Mouse (Mus musculus) megakaryocyte progenitor cell, adult 5-6 weeks (primary cell): Measurements from ENCODE around the gene Sprr2k. TPM values are rescaled to one million over a fixed set of nuclear protein-coding genes. Genes with fewer than 3 reads are reported as not detected.
"Not testable (repeated sequence)": the region's sequence is repeated elsewhere in the genome, so short reads cannot be mapped to it uniquely, and the experiment has no call there.

Experiments used
- ATAC-seq: replicated peaks from 2 replicates; pipeline ENCODE4 v1.8.0; 2016; ENCODE audit warnings: mild to moderate bottlenecking, moderate TSS enrichment, inconsistent platforms; ENCODE audit not compliant: poor library complexity
- total RNA-seq, 2 experiments: library from RNA; stranded (forward) in 1 of 2; stranded (reverse) in 1 of 2; fragments of 157-497, 149-512 nt in 1 of 2; fragments of 200-1000 nt in 1 of 2; gene quantifications; 2 replicates each; pipeline versions ENCODE4 v1.2.3 to v1.2.4; 2015 to 2017

The Sprr2k gene
- total RNA-seq (2015): not detected in 2 replicates
- total RNA-seq (2017): not detected in 2 replicates

- ATAC-seq: no peak
Observed at GRCm38 (mm10) chr3:92432282-92432681, at the start of gene Sprr2k. Gene Sprr2k (plus strand): TSS chr3:92432582.

GRCm38 (mm10) chr3:92385385-92385784, 47.0 kb upstream of the Sprr2k start, which contains the start of gene Sprr2h:
Gene Sprr2h (plus strand): TSS chr3:92385685.
- ATAC-seq: no peak

GRCm38 (mm10) chr3:92394301-92394700, 38.1 kb upstream of the Sprr2k start:
- ATAC-seq: no peak

GRCm38 (mm10) chr3:92407691-92408090, 24.7 kb upstream of the Sprr2k start, which contains the start of gene Sprr2i:
Gene Sprr2i (plus strand): TSS chr3:92407991.
- no peak for ATAC-seq

- no peak for ATAC-seq
Observed at GRCm38 (mm10) chr3:92417782-92418181, 14.6 kb upstream of the Sprr2k start, which contains the start of gene Sprr2j-ps. Gene Sprr2j-ps (plus strand): TSS chr3:92418082.

GRCm38 (mm10) chr3:92429323-92429722, 3.1 kb upstream of the Sprr2k start, which contains the start of gene Gm9774:
Gene Gm9774 (minus strand): TSS chr3:92429423.
- ATAC-seq: no peak

GRCm38 (mm10) chr3:92438689-92439088, 6.3 kb downstream of the Sprr2k start, which contains the start of gene Sprr1b:
Gene Sprr1b (minus strand): TSS chr3:92438789.
- ATAC-seq: no peak

GRCm38 (mm10) chr3:92440177-92440576, 7.8 kb downstream of the Sprr2k start:
- ATAC-seq: no peak

- ATAC-seq: no peak
Observed at GRCm38 (mm10) chr3:92455151-92455550, 22.8 kb downstream of the Sprr2k start.

GRCm38 (mm10) chr3:92458620-92459019, 26.2 kb downstream of the Sprr2k start, which contains the start of gene Sprr3:
Gene Sprr3 (minus strand): TSS chr3:92458720.
- no peak for ATAC-seq

GRCm38 (mm10) chr3:92466576-92466975, 34.2 kb downstream of the Sprr2k start:
- ATAC-seq: no peak

- ATAC-seq: no peak
Observed at GRCm38 (mm10) chr3:92467424-92467823, 35.0 kb downstream of the Sprr2k start.

- ATAC-seq: no peak
Observed at GRCm38 (mm10) chr3:92470111-92470510, 37.7 kb downstream of the Sprr2k start.

- not testable (repeated sequence) for ATAC-seq
Observed at GRCm38 (mm10) chr3:92481249-92481648, 48.9 kb downstream of the Sprr2k start.

Other genes starting within 250 kb of the Sprr2k start
- gene Sprr2a1, start 216.8 kb upstream of the Sprr2k start, total RNA-seq (2015): not detected in 2 replicates
- not detected in 2 replicates for gene Sprr2a1, start 216.8 kb upstream of the Sprr2k start, total RNA-seq (2017)
- not detected in 2 replicates for gene Sprr2a2, start 216.7 kb upstream of the Sprr2k start, total RNA-seq (2015)
- not detected in 2 replicates for gene Sprr2a2, start 216.7 kb upstream of the Sprr2k start, total RNA-seq (2017)
- not detected in 2 replicates for gene Sprr2a3, start 147.2 kb upstream of the Sprr2k start, total RNA-seq (2015)
- gene Sprr2a3, start 147.2 kb upstream of the Sprr2k start, total RNA-seq (2017): not detected in 2 replicates
- not detected in 2 replicates for gene Sprr2b, start 116.0 kb upstream of the Sprr2k start, total RNA-seq (2015)
- not detected in 2 replicates for gene Sprr2b, start 116.0 kb upstream of the Sprr2k start, total RNA-seq (2017)
- not detected in 2 replicates for gene Sprr2d, start 93.4 kb upstream of the Sprr2k start, total RNA-seq (2015)
- not detected in 2 replicates for gene Sprr2d, start 93.4 kb upstream of the Sprr2k start, total RNA-seq (2017)
- gene Sprr2e, start 80.4 kb upstream of the Sprr2k start, total RNA-seq (2015): not detected in 2 replicates
- gene Sprr2e, start 80.4 kb upstream of the Sprr2k start, total RNA-seq (2017): not detected in 2 replicates
- gene Sprr2f, start 67.4 kb upstream of the Sprr2k start, total RNA-seq (2015): not detected in 2 replicates
- not detected in 2 replicates for gene Sprr2f, start 67.4 kb upstream of the Sprr2k start, total RNA-seq (2017)
- not detected in 2 replicates for gene Sprr2h, start 46.9 kb upstream of the Sprr2k start, total RNA-seq (2015)
- gene Sprr2h, start 46.9 kb upstream of the Sprr2k start, total RNA-seq (2017): not detected in 2 replicates
- not detected in 2 replicates for gene Sprr2i, start 24.6 kb upstream of the Sprr2k start, total RNA-seq (2015)
- gene Sprr2i, start 24.6 kb upstream of the Sprr2k start, total RNA-seq (2017): not detected in 2 replicates
- not detected in 2 replicates for gene Sprr2j-ps, start 14.5 kb upstream of the Sprr2k start, total RNA-seq (2015)
- gene Sprr2j-ps, start 14.5 kb upstream of the Sprr2k start, total RNA-seq (2017): not detected in 2 replicates
- 9.5 and 12.2 TPM in 2 replicates for gene Gm9774, start 3.2 kb upstream of the Sprr2k start, total RNA-seq (2015)
- gene Gm9774, start 3.2 kb upstream of the Sprr2k start, total RNA-seq (2017): 1.7 and 1.9 TPM in 2 replicates
- gene Sprr1b, start 6.2 kb downstream of the Sprr2k start, total RNA-seq (2015): not detected in 2 replicates
- gene Sprr1b, start 6.2 kb downstream of the Sprr2k start, total RNA-seq (2017): not detected in 2 replicates
- gene Sprr3, start 26.1 kb downstream of the Sprr2k start, total RNA-seq (2015): not detected in 2 replicates
- not detected in 2 replicates for gene Sprr3, start 26.1 kb downstream of the Sprr2k start, total RNA-seq (2017)
- gene Sprr1a, start 53.3 kb downstream of the Sprr2k start, total RNA-seq (2015): not detected in 2 replicates
- not detected in 2 replicates for gene Sprr1a, start 53.3 kb downstream of the Sprr2k start, total RNA-seq (2017)
- not detected in 2 replicates for gene Sprr4, start 67.9 kb downstream of the Sprr2k start, total RNA-seq (2015)
- gene Sprr4, start 67.9 kb downstream of the Sprr2k start, total RNA-seq (2017): not detected in 2 replicates
- gene 2310046K23Rik, start 101.9 kb downstream of the Sprr2k start, total RNA-seq (2015): not detected in 2 replicates
- not detected in 2 replicates for gene 2310046K23Rik, start 101.9 kb downstream of the Sprr2k start, total RNA-seq (2017)
- gene Ivl, start 141.2 kb downstream of the Sprr2k start, total RNA-seq (2015): 0.22 TPM in 1 of 2 replicates, not detected in the other
- gene Ivl, start 141.2 kb downstream of the Sprr2k start, total RNA-seq (2017): 0.27 TPM in 1 of 2 replicates, not detected in the other
- gene Smcp, start 156.4 kb downstream of the Sprr2k start, total RNA-seq (2015): not detected in 2 replicates
- not detected in 2 replicates for gene Smcp, start 156.4 kb downstream of the Sprr2k start, total RNA-seq (2017)
- not detected in 2 replicates for gene 2210017I01Rik, start 174.9 kb downstream of the Sprr2k start, total RNA-seq (2015)
- not detected in 2 replicates for gene 2210017I01Rik, start 174.9 kb downstream of the Sprr2k start, total RNA-seq (2017)
- not detected in 2 replicates for gene Lce6a, start 189.1 kb downstream of the Sprr2k start, total RNA-seq (2015)
- not detected in 2 replicates for gene Lce6a, start 189.1 kb downstream of the Sprr2k start, total RNA-seq (2017)
- gene Lce1a1, start 215.7 kb downstream of the Sprr2k start, total RNA-seq (2015): not detected in 2 replicates
- gene Lce1a1, start 215.7 kb downstream of the Sprr2k start, total RNA-seq (2017): not detected in 2 replicates
- gene Lce1b, start 224.3 kb downstream of the Sprr2k start, total RNA-seq (2015): not detected in 2 replicates
- gene Lce1b, start 224.3 kb downstream of the Sprr2k start, total RNA-seq (2017): not detected in 2 replicates
- gene Lce1a2, start 237.7 kb downstream of the Sprr2k start, total RNA-seq (2015): not detected in 2 replicates
- not detected in 2 replicates for gene Lce1a2, start 237.7 kb downstream of the Sprr2k start, total RNA-seq (2017)
- not detected in 2 replicates for gene Lce1c, start 246.7 kb downstream of the Sprr2k start, total RNA-seq (2015)
- gene Lce1c, start 246.7 kb downstream of the Sprr2k start, total RNA-seq (2017): not detected in 2 replicates